Mouse (Mus musculus) cerebellum, postnatal 14 days (tissue): ENCODE results near the gene 4933411K16Rik.
A peak's percentile ranks its signal among the peaks of the same experiment; 100 is the strongest.

Experiments used
- DNase-seq, 2 experiments: peaks; one replicate each; pipeline ENCODE4 v3.0.0; 2021; ENCODE audit warnings: mixed read lengths in 2 of 2

The 4933411K16Rik gene

GRCm38 (mm10) chr19:42035456-42036248 lies 16.4 kb upstream of the 4933411K16Rik start, which contains the start of gene Ankrd2:
TSS of gene Ankrd2 (plus strand) at chr19:42036000.
- peak; percentile 91 to 94 for DNase-seq

- peak; percentile 53 to 58 for DNase-seq
These were observed 15.7 kb upstream of the 4933411K16Rik start for GRCm38 (mm10) chr19:42036357-42036756.

GRCm38 (mm10) chr19:42037167-42037702 lies 14.8 kb upstream of the 4933411K16Rik start:
- no peak for DNase-seq

- no peak for DNase-seq
These were observed 13.7 kb upstream of the 4933411K16Rik start for GRCm38 (mm10) chr19:42038310-42038709.

- DNase-seq, result no peak
These were observed 8.1 kb upstream of the 4933411K16Rik start for GRCm38 (mm10) chr19:42043988-42044387.

GRCm38 (mm10) chr19:42045269-42046102 lies 6.6 kb upstream of the 4933411K16Rik start, which contains the start of gene Hoga1:
TSS of gene Hoga1 (plus strand) at chr19:42045610.
- peak; percentile 70 to 83 for DNase-seq

GRCm38 (mm10) chr19:42050251-42050650 lies 1.8 kb upstream of the 4933411K16Rik start:
- DNase-seq, result no peak

GRCm38 (mm10) chr19:42051351-42051750 lies 697 bp upstream of the 4933411K16Rik start:
- no peak for DNase-seq

GRCm38 (mm10) chr19:42054255-42054654 lies 2.2 kb downstream of the 4933411K16Rik start:
- no peak for DNase-seq

- DNase-seq, result no peak
These were observed 3.8 kb downstream of the 4933411K16Rik start for GRCm38 (mm10) chr19:42055881-42056280.

- DNase-seq, result no peak
These were observed 4.8 kb downstream of the 4933411K16Rik start for GRCm38 (mm10) chr19:42056719-42057409.

- DNase-seq, result no peak
These were observed 6.4 kb downstream of the 4933411K16Rik start for GRCm38 (mm10) chr19:42058426-42058825.

- DNase-seq, result no peak
These were observed 9.4 kb downstream of the 4933411K16Rik start for GRCm38 (mm10) chr19:42061443-42061842.

GRCm38 (mm10) chr19:42068441-42069240 lies 16.6 kb downstream of the 4933411K16Rik start:
- no peak for DNase-seq

- peak; percentile 54 to 59 for DNase-seq
These were observed 17.1 kb downstream of the 4933411K16Rik start for GRCm38 (mm10) chr19:42069241-42069525.

- no peak for DNase-seq
These were observed 19.2 kb downstream of the 4933411K16Rik start for GRCm38 (mm10) chr19:42071221-42071620.

GRCm38 (mm10) chr19:42071886-42072608 lies 20.0 kb downstream of the 4933411K16Rik start:
- no peak for DNase-seq

- peak; percentile 36 to 43 for DNase-seq
These were observed 20.8 kb downstream of the 4933411K16Rik start for GRCm38 (mm10) chr19:42072802-42073201.

GRCm38 (mm10) chr19:42075051-42075450 lies 23.0 kb downstream of the 4933411K16Rik start:
- DNase-seq, result no peak

- no peak for DNase-seq
These were observed 23.9 kb downstream of the 4933411K16Rik start for GRCm38 (mm10) chr19:42075992-42076391.

GRCm38 (mm10) chr19:42078566-42078965 lies 26.5 kb downstream of the 4933411K16Rik start:
- DNase-seq, result no peak
